Mouse (Mus musculus): ENCODE measurements around the gene Dclre1a. TPM values are rescaled to one million over a fixed set of nuclear protein-coding genes. Genes with fewer than 3 reads are reported as not detected.

Dclre1a gene
- polyA plus RNA-seq, 1 experiment, result 8.4 TPM

DNA sequence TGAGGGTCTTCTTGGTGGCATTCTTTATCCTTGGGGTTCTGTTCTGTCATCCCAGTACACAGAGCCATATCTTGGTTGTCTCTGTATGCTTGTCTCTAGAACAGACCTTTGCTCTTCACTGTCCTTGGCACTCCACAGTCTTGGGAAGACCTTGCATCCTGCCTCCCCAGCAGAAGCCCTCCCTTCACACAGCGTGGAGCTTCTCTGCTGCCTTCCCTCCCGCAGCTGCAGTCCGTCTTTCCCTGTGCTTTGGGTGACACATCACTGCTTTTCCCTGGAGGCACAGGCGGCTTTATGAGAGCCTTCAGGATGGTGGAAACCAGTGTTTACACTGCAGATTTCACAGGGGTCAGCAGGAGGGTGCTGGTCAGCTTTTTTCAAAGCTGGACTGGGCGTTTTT lies 35.8 kb upstream of the Dclre1a start:
- TF ChIP-seq POLR2A (IDR thresholded peaks at IDR 0.05; ENCODE audit: borderline replicate concordance, insufficient read depth, low read length) (no peak), CTCF (IDR thresholded peaks at IDR 0.05; ENCODE audit: borderline replicate concordance, insufficient read depth, low read depth, low read length) (no peak)
- 67% methylated on average over 5 of the region's 5 CpGs for WGBS
- no peak for DNase-seq

DNA sequence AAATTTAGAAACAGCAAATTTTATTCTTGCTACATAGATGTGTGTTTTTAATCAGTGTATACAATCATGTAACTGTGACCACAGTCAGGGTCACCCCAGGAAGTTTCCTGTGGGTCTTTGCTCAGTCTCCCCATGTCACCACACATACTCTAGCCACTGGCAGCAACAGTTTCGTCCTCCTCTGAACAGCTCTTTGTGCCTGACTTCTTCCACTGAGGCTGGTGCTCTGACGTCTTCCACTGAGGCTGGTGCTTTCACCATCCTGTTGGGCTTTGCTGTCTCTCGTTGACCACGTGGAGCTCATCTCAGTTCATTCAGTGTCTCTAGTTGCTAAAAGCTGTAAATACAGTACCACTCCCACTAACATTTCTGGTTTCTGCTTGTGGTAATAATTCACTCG lies 34.0 kb upstream of the Dclre1a start:
- Histone ChIP-seq H3K4me1 (ENCODE audit: control insufficient read depth, insufficient read depth, low read length) (no peaks in the 10 kb centered on the region; the same call in 1 of the 2 replicates), H3K27me3 (ENCODE audit: control insufficient read depth, insufficient read depth, low read length) (no peaks in the 10 kb centered on the region), H3K27ac (ENCODE audit: insufficient read depth, low read length) (no peak overlapping the region), H3K4me3 (replicated peaks; ENCODE audit: insufficient read depth, low read depth, low read length) (no peak overlapping the region)
- WGBS, result 90% methylated on average over 5 of the region's 5 CpGs
- TF ChIP-seq POLR2A (IDR thresholded peaks at IDR 0.05; ENCODE audit: borderline replicate concordance, insufficient read depth, low read length), result no peak
- TF ChIP-seq CTCF (IDR thresholded peaks at IDR 0.05; ENCODE audit: borderline replicate concordance, insufficient read depth, low read depth, low read length), result no peak
- no peak for DNase-seq

More for the DNA sequence above, 35.8 kb upstream of the Dclre1a start:
- Histone ChIP-seq H3K4me3 (replicated peaks; ENCODE audit: insufficient read depth, low read depth, low read length) (no peak overlapping the region), H3K27ac (ENCODE audit: insufficient read depth, low read length) (no peak overlapping the region), H3K27me3 (ENCODE audit: control insufficient read depth, insufficient read depth, low read length) (no peaks in the 10 kb centered on the region), H3K4me1 (ENCODE audit: control insufficient read depth, insufficient read depth, low read length) (peaks cover 4% of the 10 kb centered on the region)

DNA sequence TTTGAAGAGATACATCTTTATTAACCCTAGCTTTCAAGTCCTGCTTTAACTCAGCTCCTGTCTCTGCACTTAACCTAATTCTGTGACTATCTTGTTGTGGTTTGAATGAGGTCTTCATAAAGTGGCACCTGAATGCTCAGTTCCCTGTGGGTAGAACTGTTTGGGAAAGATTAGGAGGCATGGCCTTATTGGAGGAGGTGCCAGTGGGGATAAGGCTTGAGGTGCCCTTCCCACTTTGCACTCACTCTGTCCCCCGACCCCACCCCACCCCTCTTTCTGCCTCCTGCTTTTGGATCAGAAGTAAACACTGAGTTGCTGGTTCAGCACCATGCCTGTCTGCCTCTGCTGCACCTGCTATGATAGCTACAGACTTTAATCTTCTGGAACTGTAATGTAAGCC lies 29.8 kb upstream of the Dclre1a start:
- no peaks in the 10 kb centered on the region for H3K27me3 ChIP-seq (ENCODE audit: control insufficient read depth, insufficient read depth, low read length)
- 90% methylated on average over 1 of the region's 1 CpGs for WGBS
- no peak for TF ChIP-seq CTCF (IDR thresholded peaks at IDR 0.05; ENCODE audit: borderline replicate concordance, insufficient read depth, low read depth, low read length)
- no peak for DNase-seq
- no peak overlapping the region for H3K4me3 ChIP-seq (replicated peaks; ENCODE audit: insufficient read depth, low read depth, low read length)
- no peaks in the 10 kb centered on the region for H3K4me1 ChIP-seq (ENCODE audit: control insufficient read depth, insufficient read depth, low read length)
- no peak overlapping the region for H3K27ac ChIP-seq (ENCODE audit: insufficient read depth, low read length)

DNA sequence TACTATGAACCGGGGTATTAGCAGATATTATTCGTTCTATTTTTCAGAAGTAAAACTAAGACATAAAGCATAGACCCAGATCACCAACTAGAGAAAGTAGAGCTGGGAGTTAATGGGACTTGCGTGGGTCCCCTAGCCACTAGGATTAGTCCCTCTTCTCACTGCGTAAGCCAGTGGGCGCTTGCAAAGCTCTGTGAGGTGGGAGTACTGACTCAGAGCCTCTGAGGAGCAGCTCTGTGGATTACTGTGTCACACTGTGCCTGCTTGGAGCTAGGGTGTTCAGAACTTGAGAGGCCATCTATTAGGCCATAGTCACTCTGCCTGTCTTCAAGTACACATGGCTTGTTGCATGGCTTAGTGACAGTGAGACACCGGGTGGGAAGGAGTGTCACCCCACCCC lies 25.2 kb upstream of the Dclre1a start:
- Histone ChIP-seq H3K4me1 (ENCODE audit: control insufficient read depth, insufficient read depth, low read length) (peaks cover 4% of the 10 kb centered on the region), H3K27ac (ENCODE audit: insufficient read depth, low read length) (no peak overlapping the region), H3K4me3 (replicated peaks; ENCODE audit: insufficient read depth, low read depth, low read length) (no peak overlapping the region), H3K27me3 (ENCODE audit: control insufficient read depth, insufficient read depth, low read length) (no peaks in the 10 kb centered on the region)
- 95% methylated on average over 6 of the region's 6 CpGs for WGBS
- DNase-seq, result no peak
- no peak for TF ChIP-seq POLR2A (IDR thresholded peaks at IDR 0.05; ENCODE audit: borderline replicate concordance, insufficient read depth, low read length)
- no peak for TF ChIP-seq CTCF (IDR thresholded peaks at IDR 0.05; ENCODE audit: borderline replicate concordance, insufficient read depth, low read depth, low read length)

DNA sequence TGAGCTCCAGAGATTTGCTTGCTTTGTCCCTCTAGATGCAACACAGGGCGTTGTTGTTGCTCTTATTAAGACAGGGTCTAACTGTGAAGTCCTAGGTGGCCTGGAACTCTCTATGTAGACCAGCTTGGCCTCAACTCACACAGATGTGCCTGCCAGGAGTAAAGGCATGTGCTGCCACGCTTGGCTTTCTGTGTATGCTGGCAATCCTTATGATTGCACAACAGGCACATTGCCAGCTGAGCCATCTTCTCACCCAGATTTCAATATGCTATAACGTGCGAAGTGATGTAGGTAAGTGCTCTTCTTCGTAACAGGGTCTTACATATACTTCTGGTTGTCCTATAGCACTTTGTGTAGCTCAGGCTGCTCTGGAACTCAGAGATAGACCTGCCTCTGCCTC lies 23.9 kb upstream of the Dclre1a start:
- no peak for DNase-seq
- WGBS, result 38% methylated on average over 5 of the region's 5 CpGs
- no peaks in the 10 kb centered on the region for H3K27me3 ChIP-seq (ENCODE audit: control insufficient read depth, insufficient read depth, low read length)
- no peak overlapping the region for H3K27ac ChIP-seq (ENCODE audit: insufficient read depth, low read length)
- no peak overlapping the region for H3K4me3 ChIP-seq (replicated peaks; ENCODE audit: insufficient read depth, low read depth, low read length)
- no peak for TF ChIP-seq CTCF (IDR thresholded peaks at IDR 0.05; ENCODE audit: borderline replicate concordance, insufficient read depth, low read depth, low read length)
- no peak for TF ChIP-seq POLR2A (IDR thresholded peaks at IDR 0.05; ENCODE audit: borderline replicate concordance, insufficient read depth, low read length)
- H3K4me1 ChIP-seq (ENCODE audit: control insufficient read depth, insufficient read depth, low read length), result peaks cover 4% of the 10 kb centered on the region

DNA sequence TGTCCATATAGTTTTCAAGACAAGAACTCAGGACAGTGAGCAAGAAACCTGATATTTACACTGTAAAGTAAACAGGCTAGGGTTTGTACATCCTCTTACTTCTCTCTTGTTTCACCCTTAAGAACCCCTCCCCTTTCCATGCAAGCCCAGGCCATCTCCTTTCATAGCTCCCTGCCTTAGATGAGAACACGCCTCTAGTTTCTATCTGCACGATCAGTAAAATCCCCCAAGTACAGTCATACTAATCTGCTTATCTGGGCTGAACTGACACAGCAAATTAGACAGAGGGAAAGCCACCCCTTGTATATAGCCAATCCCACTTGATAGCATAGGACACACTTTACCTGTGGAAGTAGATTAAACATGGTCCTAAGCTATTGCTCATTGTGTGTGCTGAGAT lies 23.2 kb upstream of the Dclre1a start:
- no peak for TF ChIP-seq POLR2A (IDR thresholded peaks at IDR 0.05; ENCODE audit: borderline replicate concordance, insufficient read depth, low read length)
- no peak for TF ChIP-seq CTCF (IDR thresholded peaks at IDR 0.05; ENCODE audit: borderline replicate concordance, insufficient read depth, low read depth, low read length)
- Histone ChIP-seq H3K4me3 (replicated peaks; ENCODE audit: insufficient read depth, low read depth, low read length) (no peak overlapping the region), H3K27me3 (ENCODE audit: control insufficient read depth, insufficient read depth, low read length) (no peaks in the 10 kb centered on the region), H3K27ac (ENCODE audit: insufficient read depth, low read length) (no peak overlapping the region), H3K4me1 (ENCODE audit: control insufficient read depth, insufficient read depth, low read length) (peaks cover 4% of the 10 kb centered on the region)
- DNase-seq, result no peak
- 82% methylated on average over 2 of the region's 2 CpGs for WGBS

DNA sequence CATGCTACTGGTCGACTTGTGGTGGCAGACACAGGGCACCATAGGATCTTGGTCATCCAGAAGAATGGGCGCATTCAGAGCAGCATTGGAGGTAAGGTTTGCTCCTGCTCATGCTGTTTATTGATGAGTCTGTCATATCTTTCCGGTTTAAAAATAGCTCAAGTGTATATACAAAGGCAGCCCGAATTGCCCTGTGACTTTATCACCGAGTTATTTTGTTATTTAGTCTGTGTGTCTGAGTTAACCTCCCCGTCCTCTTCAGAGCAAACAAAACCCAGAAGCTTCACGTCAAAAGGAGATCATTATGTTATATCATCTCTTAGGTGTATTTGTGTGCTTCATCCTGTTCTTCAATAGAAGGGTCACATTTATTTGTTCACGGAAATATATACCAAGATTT lies 22.8 kb upstream of the Dclre1a start:
- Histone ChIP-seq H3K27ac (ENCODE audit: insufficient read depth, low read length) (no peak overlapping the region), H3K4me1 (ENCODE audit: control insufficient read depth, insufficient read depth, low read length) (peaks cover 4% of the 10 kb centered on the region), H3K4me3 (replicated peaks; ENCODE audit: insufficient read depth, low read depth, low read length) (no peak overlapping the region), H3K27me3 (ENCODE audit: control insufficient read depth, insufficient read depth, low read length) (no peaks in the 10 kb centered on the region)
- DNase-seq, result no peak
- WGBS, result 91% methylated on average over 8 of the region's 8 CpGs
- TF ChIP-seq POLR2A (IDR thresholded peaks at IDR 0.05; ENCODE audit: borderline replicate concordance, insufficient read depth, low read length) (no peak), CTCF (IDR thresholded peaks at IDR 0.05; ENCODE audit: borderline replicate concordance, insufficient read depth, low read depth, low read length) (no peak)

DNA sequence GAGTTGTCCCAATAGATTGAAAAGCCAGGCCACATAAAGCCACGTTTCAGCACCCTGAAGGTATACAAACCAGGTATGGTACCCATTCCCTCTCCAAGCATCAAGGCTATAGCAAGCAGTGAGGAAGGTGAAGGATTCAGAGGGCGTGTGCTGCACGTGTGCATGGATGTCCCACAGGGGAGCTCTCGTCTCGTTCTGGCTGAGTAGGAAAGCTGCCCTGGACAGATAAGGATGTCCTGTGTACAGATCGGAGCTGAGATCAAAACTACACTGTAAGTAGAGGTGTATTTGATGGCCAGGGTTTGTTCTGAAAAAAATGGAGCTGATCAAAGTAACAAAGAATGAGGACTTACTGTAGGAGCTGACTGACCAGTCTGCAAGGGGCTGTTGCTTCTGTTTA lies 18.9 kb upstream of the Dclre1a start:
- WGBS, result 79% methylated on average over 6 of the region's 6 CpGs
- Histone ChIP-seq H3K27me3 (ENCODE audit: control insufficient read depth, insufficient read depth, low read length) (no peaks in the 10 kb centered on the region), H3K4me3 (replicated peaks; ENCODE audit: insufficient read depth, low read depth, low read length) (no peak overlapping the region), H3K27ac (ENCODE audit: insufficient read depth, low read length) (no peak overlapping the region), H3K4me1 (ENCODE audit: control insufficient read depth, insufficient read depth, low read length) (peaks cover 6% of the 10 kb centered on the region)
- DNase-seq, result no peak
- TF ChIP-seq POLR2A (IDR thresholded peaks at IDR 0.05; ENCODE audit: borderline replicate concordance, insufficient read depth, low read length), result no peak
- TF ChIP-seq CTCF (IDR thresholded peaks at IDR 0.05; ENCODE audit: borderline replicate concordance, insufficient read depth, low read depth, low read length), result no peak

Measured in cerebellum, adult 2 months (tissue).